Mouse (Mus musculus): Measurements from ENCODE around the gene Nfatc2ip. TPM values are rescaled to one million over a fixed set of nuclear protein-coding genes. Genes with fewer than 3 reads are reported as not detected.

Nfatc2ip gene
- total RNA-seq, 1 experiment = 45.6 TPM

DNA sequence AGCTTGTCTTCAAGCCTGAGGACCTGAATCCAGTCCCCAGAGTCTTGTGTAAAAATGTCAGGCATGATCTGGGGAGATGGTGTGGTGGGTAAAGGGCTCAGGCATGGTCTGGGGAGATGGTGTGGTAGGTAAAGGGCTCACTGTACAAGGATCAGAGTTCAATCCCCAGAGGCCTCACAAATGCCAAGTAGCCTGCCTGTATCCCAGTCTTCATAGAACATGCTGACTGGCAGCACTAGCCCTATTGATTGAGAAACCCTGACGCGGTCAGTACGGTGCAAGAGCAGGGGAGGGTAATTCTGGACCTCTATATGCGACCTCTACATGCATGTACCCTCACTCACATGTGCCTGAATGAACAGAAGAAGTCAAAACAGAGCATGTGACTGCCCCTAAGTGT, 21.1 kb upstream of the Nfatc2ip start:
- no peak overlapping the region for H3K4me3 ChIP-seq (ENCODE audit: insufficient read depth in 1 of 2, low read depth in 1 of 2, low read length in 2 of 2, poor library complexity in 1 of 2, severe bottlenecking in 1 of 2)
- no peak for TF ChIP-seq ZNF384 (IDR thresholded peaks at IDR 0.05; ENCODE audit: low read depth, low read length)
- no peak for TF ChIP-seq HCFC1 (IDR thresholded peaks at IDR 0.05; ENCODE audit: borderline replicate concordance, insufficient read depth, low read length)
- TF ChIP-seq ZC3H11A (IDR thresholded peaks at IDR 0.05; ENCODE audit: borderline replicate concordance, low read depth, low read length) = no peak
- no peak for TF ChIP-seq MAFK (IDR thresholded peaks at IDR 0.05; ENCODE audit: insufficient read depth, low read depth, low read length)
- no peak for TF ChIP-seq CHD2 (IDR thresholded peaks at IDR 0.05; ENCODE audit: low read depth, low read length)
- H3K36me3 ChIP-seq (ENCODE audit: control insufficient read depth, insufficient read depth, low read length, poor library complexity, severe bottlenecking) = no peaks in the 10 kb centered on the region
- no peak overlapping the region for H3K27ac ChIP-seq (ENCODE audit: insufficient read depth, low read depth, low read length, poor library complexity, severe bottlenecking)
- H3K4me1 ChIP-seq (ENCODE audit: control insufficient read depth in 2 of 2, insufficient read depth in 2 of 2, low read length in 2 of 2, poor library complexity in 1 of 2) = peaks cover 0 to 2% of the 10 kb centered on the region in 2 experiments; a peak in 1 of 4 replicates
- no peak overlapping the region for H3K9ac ChIP-seq (ENCODE audit: insufficient read depth, low read depth, low read length, poor library complexity, severe bottlenecking)
- no peak for DNase-seq (ENCODE audit: low read depth, low spot score)
- in situ Hi-C loops (cut with MboI; ENCODE audit: low sequenced_read_pairs in 2 of 2, unreplicated experiment in 2 of 2) = no loop called here
- no peaks in the 10 kb centered on the region for H3K9me3 ChIP-seq (ENCODE audit: control insufficient read depth, insufficient read depth, low read depth, low read length)

GRCm38 (mm10) chr7:126417045-126417444, 20.5 kb upstream of the Nfatc2ip start:
- in situ Hi-C loops (cut with MboI; ENCODE audit: low sequenced_read_pairs in 2 of 2, unreplicated experiment in 2 of 2) = no loop called here

DNA sequence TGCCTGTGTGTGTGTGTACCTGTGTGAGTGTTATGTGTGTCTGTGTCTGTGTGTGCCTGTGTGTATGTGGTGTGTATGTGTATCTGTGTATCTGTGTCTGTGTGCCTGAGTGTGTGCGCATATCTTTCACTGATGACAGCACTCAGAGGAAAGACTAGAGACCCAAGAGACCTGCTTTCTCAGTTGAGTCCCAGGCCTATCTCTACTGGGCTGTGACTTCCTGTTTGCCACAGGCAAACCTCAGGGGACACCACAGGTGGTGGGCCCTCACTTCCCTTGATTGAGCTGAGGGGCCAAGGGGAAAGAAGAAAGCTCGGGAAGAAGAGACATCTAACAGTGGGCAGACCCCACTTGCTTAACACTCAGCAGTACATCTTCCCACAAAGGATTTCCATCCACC, 20.1 kb upstream of the Nfatc2ip start:
- no peaks in the 10 kb centered on the region for H3K36me3 ChIP-seq (ENCODE audit: control insufficient read depth, insufficient read depth, low read length, poor library complexity, severe bottlenecking)
- H3K9me3 ChIP-seq (ENCODE audit: control insufficient read depth, insufficient read depth, low read depth, low read length) = no peaks in the 10 kb centered on the region
- no peak for DNase-seq (ENCODE audit: low read depth, low spot score)
- H3K4me1 ChIP-seq (ENCODE audit: control insufficient read depth in 2 of 2, insufficient read depth in 2 of 2, low read length in 2 of 2, poor library complexity in 1 of 2) = peaks cover 0 to 2% of the 10 kb centered on the region in 2 experiments; a peak in 1 of 4 replicates
- H3K27ac ChIP-seq (ENCODE audit: insufficient read depth, low read depth, low read length, poor library complexity, severe bottlenecking) = no peak overlapping the region
- H3K4me3 ChIP-seq (ENCODE audit: insufficient read depth in 1 of 2, low read depth in 1 of 2, low read length in 2 of 2, poor library complexity in 1 of 2, severe bottlenecking in 1 of 2) = no peak overlapping the region
- no peak overlapping the region for H3K9ac ChIP-seq (ENCODE audit: insufficient read depth, low read depth, low read length, poor library complexity, severe bottlenecking)
- TF ChIP-seq HCFC1 (IDR thresholded peaks at IDR 0.05; ENCODE audit: borderline replicate concordance, insufficient read depth, low read length) (no peak), ZNF384 (IDR thresholded peaks at IDR 0.05; ENCODE audit: low read depth, low read length) (no peak), CHD2 (IDR thresholded peaks at IDR 0.05; ENCODE audit: low read depth, low read length) (no peak), ZC3H11A (IDR thresholded peaks at IDR 0.05; ENCODE audit: borderline replicate concordance, low read depth, low read length) (no peak), MAFK (IDR thresholded peaks at IDR 0.05; ENCODE audit: insufficient read depth, low read depth, low read length) (no peak)
- in situ Hi-C loops (cut with MboI; ENCODE audit: low sequenced_read_pairs in 2 of 2, unreplicated experiment in 2 of 2) = no loop called here

More at GRCm38 (mm10) chr7:126417045-126417444, 20.5 kb upstream of the Nfatc2ip start:
- H3K9me3 ChIP-seq (ENCODE audit: control insufficient read depth, insufficient read depth, low read depth, low read length) = no peaks in the 10 kb centered on the region
- DNase-seq (ENCODE audit: low read depth, low spot score) = no peak
- no peaks in the 10 kb centered on the region for H3K36me3 ChIP-seq (ENCODE audit: control insufficient read depth, insufficient read depth, low read length, poor library complexity, severe bottlenecking)
- H3K4me1 ChIP-seq (ENCODE audit: control insufficient read depth in 2 of 2, insufficient read depth in 2 of 2, low read length in 2 of 2, poor library complexity in 1 of 2) = peaks cover 0 to 2% of the 10 kb centered on the region in 2 experiments; a peak in 1 of 4 replicates
- H3K4me3 ChIP-seq (ENCODE audit: insufficient read depth in 1 of 2, low read depth in 1 of 2, low read length in 2 of 2, poor library complexity in 1 of 2, severe bottlenecking in 1 of 2) = no peak overlapping the region
- H3K9ac ChIP-seq (ENCODE audit: insufficient read depth, low read depth, low read length, poor library complexity, severe bottlenecking) = no peak overlapping the region
- TF ChIP-seq MAFK (IDR thresholded peaks at IDR 0.05; ENCODE audit: insufficient read depth, low read depth, low read length) = no peak
- no peak for TF ChIP-seq ZNF384 (IDR thresholded peaks at IDR 0.05; ENCODE audit: low read depth, low read length)
- TF ChIP-seq CHD2 (IDR thresholded peaks at IDR 0.05; ENCODE audit: low read depth, low read length) = no peak
- no peak for TF ChIP-seq ZC3H11A (IDR thresholded peaks at IDR 0.05; ENCODE audit: borderline replicate concordance, low read depth, low read length)
- TF ChIP-seq HCFC1 (IDR thresholded peaks at IDR 0.05; ENCODE audit: borderline replicate concordance, insufficient read depth, low read length) = no peak
- H3K27ac ChIP-seq (ENCODE audit: insufficient read depth, low read depth, low read length, poor library complexity, severe bottlenecking) = no peak overlapping the region

DNA sequence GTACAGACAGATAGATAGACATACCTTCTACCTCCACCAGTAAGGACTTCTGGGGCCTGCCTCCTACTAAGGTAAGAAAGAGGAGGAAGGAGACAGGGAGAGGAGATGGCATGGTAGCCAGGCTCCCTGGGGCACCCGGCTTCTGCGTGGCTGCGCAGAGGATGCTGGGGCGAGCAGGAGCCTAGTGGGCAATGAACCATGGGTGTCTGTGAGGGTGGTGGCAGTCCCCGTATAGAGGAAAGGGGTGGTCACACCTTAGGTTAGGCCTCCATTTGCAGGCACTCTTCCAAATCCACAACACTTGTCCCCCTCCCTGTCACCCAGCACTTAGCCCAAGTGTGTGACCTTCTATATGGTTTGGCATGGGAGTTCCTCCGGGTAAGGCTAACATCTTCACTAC, 18.2 kb upstream of the Nfatc2ip start, which contains the start of gene Cd19:
TSS of gene Cd19 (minus strand) at position 165 of the 400 bp plus-strand sequence.
- no peak within 1 kb of the TSS for H3K27ac ChIP-seq (ENCODE audit: insufficient read depth, low read depth, low read length, poor library complexity, severe bottlenecking)
- no peaks in the 10 kb centered on the region for H3K36me3 ChIP-seq (ENCODE audit: control insufficient read depth, insufficient read depth, low read length, poor library complexity, severe bottlenecking)
- in situ Hi-C loops (cut with MboI; ENCODE audit: low sequenced_read_pairs in 2 of 2, unreplicated experiment in 2 of 2) = no loop called here
- H3K9ac ChIP-seq (ENCODE audit: insufficient read depth, low read depth, low read length, poor library complexity, severe bottlenecking) = no peak within 1 kb of the TSS
- DNase-seq (ENCODE audit: low read depth, low spot score) = no peak
- no peak within 1 kb of the TSS for H3K4me3 ChIP-seq (ENCODE audit: insufficient read depth in 1 of 2, low read depth in 1 of 2, low read length in 2 of 2, poor library complexity in 1 of 2, severe bottlenecking in 1 of 2)
- peaks cover 0 to 2% of the 10 kb centered on the region in 2 experiments; a peak in 1 of 4 replicates for H3K4me1 ChIP-seq (ENCODE audit: control insufficient read depth in 2 of 2, insufficient read depth in 2 of 2, low read length in 2 of 2, poor library complexity in 1 of 2)
- TF ChIP-seq MAFK (IDR thresholded peaks at IDR 0.05; ENCODE audit: insufficient read depth, low read depth, low read length) = no peak
- no peak for TF ChIP-seq HCFC1 (IDR thresholded peaks at IDR 0.05; ENCODE audit: borderline replicate concordance, insufficient read depth, low read length)
- no peak for TF ChIP-seq ZC3H11A (IDR thresholded peaks at IDR 0.05; ENCODE audit: borderline replicate concordance, low read depth, low read length)
- no peak for TF ChIP-seq ZNF384 (IDR thresholded peaks at IDR 0.05; ENCODE audit: low read depth, low read length)
- no peak for TF ChIP-seq CHD2 (IDR thresholded peaks at IDR 0.05; ENCODE audit: low read depth, low read length)
- no peaks in the 10 kb centered on the region for H3K9me3 ChIP-seq (ENCODE audit: control insufficient read depth, insufficient read depth, low read depth, low read length)

Measured in ES-E14 (cell line).